Comparison of ENCODE assay signal across 13 mouse cellular contexts in genomic region chr9:15670002-15670527, GRCm38 (mm10). TPM values are rescaled to one million over a fixed set of nuclear protein-coding genes. Genes with fewer than 3 reads are reported as not detected.
DNase-seq lines count a peak whose midpoint lies in the region; ATAC-seq and TF ChIP-seq lines count a peak whose summit lies in the region.
"Had no signal": no experiment of that assay in that cellular context is flagged by ENCODE, and none has a peak within 500 bp of the region (broad histone marks: within the 10 kb centered on the region; RNA-seq: fewer than 3 reads in every experiment).

No protein-coding gene starts in this region.

- H3K4me1 ChIP-seq in intestine, embryonic 14.5 days (replicated peaks; ENCODE audit: control insufficient read depth, insufficient read depth, low read length) = peaks cover 6% of the 10 kb centered on the region; the same call in 1 of the 2 replicates
- no peaks in the 10 kb centered on the region for H3K4me1 ChIP-seq in intestine, postnatal 0 days (replicated peaks; ENCODE audit: control insufficient read depth, insufficient read depth, low read length)
- H3K4me1 ChIP-seq in neural tube, embryonic 15.5 days = peaks cover 6% of the 10 kb centered on the region; the same call in 1 of the 2 replicates
- H3K4me1 ChIP-seq: midbrain, embryonic 15.5 days had no signal

- no peak overlapping the region for H3K4me2 ChIP-seq in intestine, embryonic 14.5 days (ENCODE audit: low read length)
- no peak overlapping the region for H3K4me2 ChIP-seq in intestine, postnatal 0 days (replicated peaks; ENCODE audit: low read depth)
- no peak overlapping the region for H3K4me2 ChIP-seq in neural tube, embryonic 15.5 days
- H3K4me2 ChIP-seq: limb, embryonic 12.5 days; midbrain, embryonic 15.5 days had no signal

- 13% methylated on average over 5 of the region's 5 CpGs for WGBS in intestine, embryonic 14.5 days
- 14% methylated on average over 5 of the region's 5 CpGs for WGBS in intestine, postnatal 0 days
- 14% methylated on average over 5 of the region's 5 CpGs for WGBS in neural tube, embryonic 15.5 days

- H3K27ac ChIP-seq in intestine, embryonic 14.5 days (ENCODE audit: low read depth) = no peak overlapping the region
- no peak overlapping the region for H3K27ac ChIP-seq in intestine, postnatal 0 days (ENCODE audit: low read depth, low read length)
- no peak overlapping the region for H3K27ac ChIP-seq in neural tube, embryonic 15.5 days (replicated peaks)
- H3K27ac ChIP-seq: limb, embryonic 12.5 days; midbrain, embryonic 15.5 days had no signal

- H3K9me3 ChIP-seq in intestine, embryonic 14.5 days (ENCODE audit: control insufficient read depth, low read length) = no peaks in the 10 kb centered on the region
- no peaks in the 10 kb centered on the region for H3K9me3 ChIP-seq in intestine, postnatal 0 days (ENCODE audit: control insufficient read depth)
- H3K9me3 ChIP-seq in neural tube, embryonic 15.5 days (replicated peaks) = no peaks in the 10 kb centered on the region
- H3K9me3 ChIP-seq: limb, embryonic 12.5 days; midbrain, embryonic 15.5 days had no signal

- no peak overlapping the region for H3K4me3 ChIP-seq in intestine, embryonic 14.5 days (ENCODE audit: low read depth, low read length)
- no peak overlapping the region for H3K4me3 ChIP-seq in intestine, postnatal 0 days (ENCODE audit: low read depth, low read length)
- H3K4me3 ChIP-seq in neural tube, embryonic 15.5 days (replicated peaks) = no peak overlapping the region
- H3K4me3 ChIP-seq: limb, embryonic 12.5 days; midbrain, embryonic 15.5 days had no signal

- TF ChIP-seq CTCF in intestine, postnatal 0 days (IDR thresholded peaks at IDR 0.05; ENCODE audit: low read depth) = no peak

- DNase-seq in intestine, embryonic 14.5 days (ENCODE audit: low spot score) = no peak
- peak; percentile 49 for DNase-seq in embryo, embryonic 9.5 days (ENCODE audit: extremely low spot score)
- peak; percentile 61 for DNase-seq in kidney, postnatal 14 days
- no peak for DNase-seq in left cerebral cortex, postnatal 4 days
- no peak for DNase-seq in cerebellum, adult 9-11 months
- DNase-seq: gastrocnemius, postnatal 36 days; thymus, adult 18-20 months had no signal

- intact Hi-C loops in left cerebral cortex, postnatal 4 days (cut with DNase I) = no loop called here

- no peaks in the 10 kb centered on the region for H3K27me3 ChIP-seq in intestine, embryonic 14.5 days (replicated peaks; ENCODE audit: control insufficient read depth, insufficient read depth, low read length)
- no peaks in the 10 kb centered on the region for H3K27me3 ChIP-seq in intestine, postnatal 0 days (replicated peaks; ENCODE audit: control insufficient read depth, insufficient read depth, low read length)
- no peaks in the 10 kb centered on the region for H3K27me3 ChIP-seq in neural tube, embryonic 15.5 days (replicated peaks)
- H3K27me3 ChIP-seq: limb, embryonic 12.5 days; midbrain, embryonic 15.5 days had no signal

- ATAC-seq in intestine, embryonic 14.5 days (replicated peaks; ENCODE audit: low FRiP score, low TSS enrichment, low read depth) = peak; percentile 55; the same call in 1 of the 2 replicates
- no peak for ATAC-seq in intestine, postnatal 0 days
- peak; percentile 50; the same call in 1 of the 2 replicates for ATAC-seq in neural tube, embryonic 15.5 days (ENCODE audit: low FRiP score)
- ATAC-seq in monocyte, adult 5-6 weeks (replicated peaks; ENCODE audit: insufficient number of reproducible peaks, low FRiP score, low TSS enrichment, poor library complexity, severe bottlenecking) = no peak
- ATAC-seq: activated CD4-positive, CD25-positive, alpha-beta regulatory T cell, adult 4 months; midbrain, embryonic 15.5 days had no signal

- no peak overlapping the region for H3K9ac ChIP-seq in intestine, embryonic 14.5 days (ENCODE audit: low read length)
- no peak overlapping the region for H3K9ac ChIP-seq in intestine, postnatal 0 days (ENCODE audit: low read depth, low read length)
- H3K9ac ChIP-seq in neural tube, embryonic 15.5 days (replicated peaks) = no peak overlapping the region
- H3K9ac ChIP-seq: limb, embryonic 12.5 days; midbrain, embryonic 15.5 days had no signal

- H3K36me3 ChIP-seq in intestine, embryonic 14.5 days (ENCODE audit: control insufficient read depth, insufficient read depth, low read length) = no peaks in the 10 kb centered on the region
- no peaks in the 10 kb centered on the region for H3K36me3 ChIP-seq in intestine, postnatal 0 days (ENCODE audit: control insufficient read depth, insufficient read depth)
- no peaks in the 10 kb centered on the region for H3K36me3 ChIP-seq in neural tube, embryonic 15.5 days
- H3K36me3 ChIP-seq: limb, embryonic 12.5 days; midbrain, embryonic 15.5 days had no signal

RNA-seq across cellular contexts. Expression of gene Slc36a4, which starts 39.5 kb away (rescaled TPM):
- 15.2 and 15.9 TPM in 2 replicates for polyA plus RNA-seq in intestine, embryonic 14.5 days (2014; fragmentation: Nextera tagmentation; extraction: Ambion mirVana)
- polyA plus RNA-seq in intestine, postnatal 0 days (2015; fragmentation: Nextera tagmentation; extraction: Ambion mirVana) = 6.0 TPM in 2 replicates
- 25.9 and 27.4 TPM in 2 replicates for polyA plus RNA-seq in neural tube, embryonic 15.5 days (2015; fragmentation: Nextera tagmentation; extraction: Ambion mirVana)
- total RNA-seq in left cerebral cortex, postnatal 4 days (2021) = 10 to 100 TPM; 43.3 to 48.7 TPM
- 7.6 to 15.0 TPM (median 11.3 TPM) in 3 replicates for total RNA-seq in monocyte, adult 5-6 weeks (2017)

RNA-seq across cellular contexts. Expression of gene Deup1, which starts 42.3 kb away (rescaled TPM):
- polyA plus RNA-seq in intestine, embryonic 14.5 days (2014; fragmentation: Nextera tagmentation; extraction: Ambion mirVana) = 0.12 and 0.26 TPM in 2 replicates
- polyA plus RNA-seq in intestine, postnatal 0 days (2015; fragmentation: Nextera tagmentation; extraction: Ambion mirVana) = 0.08 and 0.14 TPM in 2 replicates
- polyA plus RNA-seq in neural tube, embryonic 15.5 days (2015; fragmentation: Nextera tagmentation; extraction: Ambion mirVana) = 0.35 and 0.86 TPM in 2 replicates
- 1 to 10 TPM; 1.2 to 1.5 TPM for total RNA-seq in left cerebral cortex, postnatal 4 days (2021)
- not detected in 3 replicates for total RNA-seq in monocyte, adult 5-6 weeks (2017)
- total RNA-seq: gastrocnemius, postnatal 36 days had no signal

Comparison
In these comparisons a context has a peak if more than half of its experiments do, and no peak if none do; other contexts are left out.
1. ATAC-seq: peak in intestine, embryonic 14.5 days (single experiment) and neural tube, embryonic 15.5 days (single experiment); none in intestine, postnatal 0 days (single experiment) and monocyte, adult 5-6 weeks (single experiment).
2. DNase-seq: peak in embryo, embryonic 9.5 days (single experiment) and kidney, postnatal 14 days (single experiment); none in intestine, embryonic 14.5 days (single experiment), left cerebral cortex, postnatal 4 days (single experiment) and cerebellum, adult 9-11 months (single experiment).